Mouse (Mus musculus) forebrain, embryonic 12.5 days (tissue): Measurements from ENCODE around the gene Coro1c. TPM values are rescaled to one million over a fixed set of nuclear protein-coding genes. Genes with fewer than 3 reads are reported as not detected.

ENCODE experiments used
- ATAC-seq: fragments of 200-750 bp; cut with Nextera tagmentation; 2 replicates; pipeline ENCODE4 v1.8.0; 2017; ENCODE audit warnings: moderate TSS enrichment; ENCODE audit not compliant: low FRiP score
- H3K27ac ChIP-seq: fragments of 300-500 bp; sonication (generic); 2 replicates; pipeline ENCODE4 v1.5.1; 2016; ENCODE audit warnings: mild to moderate bottlenecking
- H3K27me3 ChIP-seq: fragments of 300-500 bp; sonication (generic); 2 replicates; pipeline ENCODE4 v1.6.1; 2016; ENCODE audit warnings: mild to moderate bottlenecking
- H3K36me3 ChIP-seq: fragments of 300-500 bp; sonication (generic); replicated peaks from 2 replicates; pipeline ENCODE4 v1.6.1; 2016; ENCODE audit warnings: mild to moderate bottlenecking
- H3K4me1 ChIP-seq: fragments of 300-500 bp; sonication (generic); 2 replicates; pipeline ENCODE4 v1.6.1; 2016
- H3K4me2 ChIP-seq: fragments of 300-500 bp; sonication (generic); 2 replicates; pipeline ENCODE4 v1.6.1; 2016; ENCODE audit warnings: mild to moderate bottlenecking, moderate library complexity
- H3K4me3 ChIP-seq: fragments of 300-500 bp; sonication (generic); replicated peaks from 2 replicates; pipeline ENCODE4 v1.5.1; 2016; ENCODE audit warnings: mild to moderate bottlenecking
- H3K9ac ChIP-seq: fragments of 300-500 bp; sonication (generic); 2 replicates; pipeline ENCODE4 v1.6.1; 2016; ENCODE audit warnings: mild to moderate bottlenecking
- H3K9me3 ChIP-seq: fragments of 300-500 bp; sonication (generic); 2 replicates; pipeline ENCODE4 v1.6.1; 2016
- WGBS: fragments of 180-500 bp; shearing (Covaris S2); methylation state at CpG from one replicate; pipeline ENCODE4 v1.1.7; 2016; 5-methylcytosine and 5-hydroxymethylcytosine counted together
- polyA plus RNA-seq: library from polyadenylated mRNA; unstranded; fragments of >200 nt; fragmentation: Nextera tagmentation; extraction: Ambion mirVana; gene quantifications from 2 replicates; pipeline ENCODE4 v1.2.1, GENCODE M21; 2016

Coro1c gene
- polyA plus RNA-seq, 1 experiment from 2014 or later, result 256 TPM

DNA sequence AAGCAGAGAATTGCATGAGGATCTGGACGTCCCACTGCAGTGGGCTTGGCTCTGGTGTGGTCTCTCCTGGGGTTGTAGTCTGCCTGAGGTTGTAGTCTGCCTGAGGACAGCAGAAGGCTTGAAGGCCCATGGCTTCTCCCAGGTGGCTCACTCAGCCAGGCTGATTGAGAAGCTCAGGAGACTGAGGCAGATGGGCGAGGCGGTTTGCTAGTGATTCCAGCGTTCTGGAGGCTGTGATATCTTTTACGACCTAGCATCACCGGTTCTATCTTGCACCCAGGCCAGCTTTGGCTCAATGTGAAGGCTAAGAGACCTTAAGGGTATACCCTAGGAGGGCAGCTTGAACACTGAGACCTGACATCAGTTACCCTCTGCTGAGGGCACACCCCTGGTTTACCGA, 10.5 kb upstream of the Coro1c start:
- Histone ChIP-seq H3K9me3 (no peaks in the 10 kb centered on the region), H3K4me1 (peaks cover 14% of the 10 kb centered on the region), H3K36me3 (no peaks in the 10 kb centered on the region), H3K9ac (no peak overlapping the region), H3K27ac (no peak overlapping the region), H3K4me2 (no peak overlapping the region), H3K4me3 (no peak overlapping the region), H3K27me3 (no peaks in the 10 kb centered on the region)
- no peak for ATAC-seq
- WGBS, result 88% methylated on average over 7 of the region's 7 CpGs

- Histone ChIP-seq H3K4me3 (no peak overlapping the region), H3K27me3 (no peaks in the 10 kb centered on the region), H3K36me3 (no peaks in the 10 kb centered on the region), H3K4me2 (no peak overlapping the region), H3K9ac (no peak overlapping the region), H3K27ac (no peak overlapping the region), H3K4me1 (peaks cover 14% of the 10 kb centered on the region), H3K9me3 (no peaks in the 10 kb centered on the region)
- ATAC-seq, result no peak
- WGBS, result 82% methylated on average over 9 of the region's 9 CpGs
Observed at GRCm38 (mm10) chr5:113918654-113919053, 10.1 kb upstream of the Coro1c start.

GRCm38 (mm10) chr5:113910705-113911104, 2.1 kb upstream of the Coro1c start:
- no peak overlapping the region for H3K27ac ChIP-seq
- no peaks in the 10 kb centered on the region for H3K27me3 ChIP-seq
- no peak for ATAC-seq
- peaks cover 30% of the 10 kb centered on the region for H3K4me1 ChIP-seq
- H3K36me3 ChIP-seq, result no peaks in the 10 kb centered on the region
- no peaks in the 10 kb centered on the region for H3K9me3 ChIP-seq
- no peak overlapping the region for H3K4me2 ChIP-seq
- no peak overlapping the region for H3K9ac ChIP-seq
- WGBS, result 72% methylated on average over 6 of the region's 6 CpGs
- no peak overlapping the region for H3K4me3 ChIP-seq

- 31% methylated on average over 10 of the region's 10 CpGs for WGBS
- ATAC-seq, result no peak
- no peak overlapping the region for H3K9ac ChIP-seq
- no peaks in the 10 kb centered on the region for H3K27me3 ChIP-seq
- H3K36me3 ChIP-seq, result no peaks in the 10 kb centered on the region
- peaks cover 36% of the 10 kb centered on the region for H3K4me1 ChIP-seq
- no peak overlapping the region for H3K4me3 ChIP-seq
- H3K4me2 ChIP-seq, result no peak overlapping the region
- H3K27ac ChIP-seq, result peak overlapping the region; percentile 27; the same call in 1 of the 2 replicates
- no peaks in the 10 kb centered on the region for H3K9me3 ChIP-seq
Observed at GRCm38 (mm10) chr5:113910065-113910701, 1.6 kb upstream of the Coro1c start.

DNA sequence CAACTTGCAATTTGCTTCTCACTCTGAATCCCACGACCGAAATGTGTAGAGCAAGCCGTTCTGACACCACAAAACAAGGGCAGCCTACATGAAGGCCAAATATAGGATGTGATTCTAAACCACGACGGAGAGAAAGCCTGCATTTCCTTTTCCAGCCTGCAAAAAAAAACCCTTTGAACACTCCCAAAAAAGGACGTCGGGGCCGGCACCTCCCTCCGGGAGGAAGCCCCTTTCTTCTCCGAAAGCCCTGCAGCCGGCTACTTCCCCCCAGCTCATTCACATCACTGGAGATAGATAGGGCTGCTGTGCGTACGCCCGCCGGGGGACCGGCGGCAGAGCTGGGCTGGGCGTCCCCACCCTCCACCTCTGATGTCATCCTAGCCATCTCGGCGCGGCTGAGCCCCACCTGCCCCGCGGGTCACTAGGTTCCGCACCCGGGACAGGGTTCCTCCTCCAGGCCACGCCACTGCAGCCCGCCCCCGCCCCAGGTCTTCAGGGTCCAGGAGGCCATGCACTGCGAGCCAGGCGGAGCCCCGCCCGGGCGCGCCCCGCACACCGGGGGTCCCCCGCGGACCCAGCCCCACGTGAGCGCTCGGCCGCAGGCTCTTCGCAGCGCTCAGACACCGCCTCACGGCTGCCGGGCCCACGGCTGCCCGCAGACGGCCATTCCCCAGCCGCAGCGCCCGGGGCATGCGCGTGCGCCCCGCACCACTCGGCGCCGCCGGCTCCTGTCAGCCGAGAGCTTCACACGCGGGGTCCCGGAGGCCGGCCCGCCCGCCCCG, 581 bp downstream of the Coro1c start:
- H3K9me3 ChIP-seq, result no peaks in the 10 kb centered on the region
- H3K27ac ChIP-seq, result peak overlapping the region; percentile 99
- H3K9ac ChIP-seq, result peak overlapping the region; percentile 98
- no peaks in the 10 kb centered on the region for H3K36me3 ChIP-seq
- ATAC-seq, result peak; percentile 51
- no peaks in the 10 kb centered on the region for H3K27me3 ChIP-seq
- peak overlapping the region; percentile 99 for H3K4me3 ChIP-seq
- WGBS, result under 1% methylated on average over 69 of the region's 69 CpGs
- H3K4me1 ChIP-seq, result peaks cover 56% of the 10 kb centered on the region
- peak overlapping the region; percentile 70 for H3K4me2 ChIP-seq

GRCm38 (mm10) chr5:113906958-113907735, 1.4 kb downstream of the Coro1c start:
- no peaks in the 10 kb centered on the region for H3K9me3 ChIP-seq
- H3K27me3 ChIP-seq, result no peaks in the 10 kb centered on the region
- H3K9ac ChIP-seq, result peak overlapping the region; percentile 98
- H3K4me2 ChIP-seq, result peak overlapping the region; percentile 70
- no peak for ATAC-seq
- 27% methylated on average over 17 of the region's 17 CpGs for WGBS
- H3K27ac ChIP-seq, result peak overlapping the region; percentile 99
- H3K4me1 ChIP-seq, result peaks cover 60% of the 10 kb centered on the region
- no peaks in the 10 kb centered on the region for H3K36me3 ChIP-seq
- peak overlapping the region; percentile 99 for H3K4me3 ChIP-seq

DNA sequence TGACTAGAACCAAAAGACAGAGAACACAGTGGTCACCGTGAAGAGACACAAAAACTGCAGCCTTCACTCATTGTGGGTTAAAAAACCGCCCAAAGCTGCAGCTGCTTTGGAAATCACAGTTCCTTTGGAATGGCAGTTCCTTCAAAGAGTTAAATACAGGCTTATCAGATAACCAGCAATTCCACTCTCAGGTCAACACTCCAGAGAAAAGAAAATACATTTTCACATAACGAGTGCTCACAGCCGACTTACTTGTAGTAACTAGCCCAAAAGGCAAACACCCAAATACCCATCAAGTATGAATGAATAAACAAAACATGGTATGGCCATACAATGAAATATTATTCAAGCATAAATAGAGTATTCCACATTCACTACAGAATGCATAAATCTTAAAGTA, 3.6 kb downstream of the Coro1c start:
- Histone ChIP-seq H3K9ac (no peak overlapping the region), H3K36me3 (no peaks in the 10 kb centered on the region), H3K4me3 (no peak overlapping the region), H3K9me3 (no peaks in the 10 kb centered on the region), H3K4me2 (peak overlapping the region; percentile 70), H3K27me3 (no peaks in the 10 kb centered on the region), H3K27ac (no peak overlapping the region; the same call in 1 of the 2 replicates), H3K4me1 (peaks cover 67% of the 10 kb centered on the region)
- 30% methylated on average over 4 of the region's 4 CpGs for WGBS
- no peak for ATAC-seq

DNA sequence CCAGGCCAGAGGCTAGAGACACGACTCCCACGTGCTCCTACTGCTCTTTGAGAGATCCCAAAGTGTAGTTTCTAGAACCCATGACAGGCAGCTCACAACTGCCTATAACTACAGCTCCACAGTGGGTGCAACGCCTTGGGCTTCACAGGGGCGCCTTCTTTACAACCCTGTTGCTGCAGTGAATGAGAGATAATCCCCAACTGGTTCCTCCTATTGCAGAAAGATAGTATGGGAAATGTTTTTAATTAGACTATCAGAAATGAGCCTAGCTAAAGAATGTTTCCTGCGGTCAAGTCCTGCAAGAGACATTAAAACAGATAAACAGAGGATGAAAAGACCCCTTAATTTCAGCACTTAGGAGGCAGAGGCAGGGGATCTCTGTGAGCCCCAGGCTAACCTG, 5.6 kb downstream of the Coro1c start:
- ATAC-seq, result no peak
- Histone ChIP-seq H3K27me3 (no peaks in the 10 kb centered on the region), H3K4me2 (no peak overlapping the region), H3K4me1 (peaks cover 77% of the 10 kb centered on the region), H3K9ac (no peak overlapping the region), H3K27ac (no peak overlapping the region; the same call in 1 of the 2 replicates), H3K4me3 (no peak overlapping the region), H3K36me3 (no peaks in the 10 kb centered on the region), H3K9me3 (no peaks in the 10 kb centered on the region)
- 74% methylated on average over 5 of the region's 5 CpGs for WGBS

DNA sequence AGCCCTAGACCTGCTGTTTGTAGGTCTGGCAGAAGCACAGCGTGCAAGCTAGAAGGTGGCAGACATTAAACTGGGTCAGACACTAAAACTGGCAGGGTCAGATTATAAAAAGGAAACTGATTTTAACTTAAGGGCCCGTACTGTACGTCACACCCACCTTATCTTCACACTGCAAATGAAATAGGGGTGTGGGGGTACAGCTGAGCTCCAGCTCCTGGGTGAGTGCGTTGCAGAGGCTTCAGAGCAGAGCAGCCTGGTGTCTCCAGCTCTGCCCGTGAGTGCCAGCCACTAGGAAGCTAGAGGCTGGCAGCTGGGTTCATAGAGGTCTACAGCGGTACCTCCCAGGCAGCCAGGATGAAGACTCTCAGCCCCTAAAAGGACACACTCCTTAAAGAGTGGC, 6.5 kb downstream of the Coro1c start:
- no peak overlapping the region for H3K4me3 ChIP-seq
- H3K9ac ChIP-seq, result no peak overlapping the region
- H3K27ac ChIP-seq, result peak overlapping the region; percentile 47
- WGBS, result 78% methylated on average over 6 of the region's 6 CpGs
- H3K4me2 ChIP-seq, result no peak overlapping the region
- no peaks in the 10 kb centered on the region for H3K27me3 ChIP-seq
- H3K9me3 ChIP-seq, result no peaks in the 10 kb centered on the region
- no peak for ATAC-seq
- H3K4me1 ChIP-seq, result peaks cover 78% of the 10 kb centered on the region
- no peaks in the 10 kb centered on the region for H3K36me3 ChIP-seq

DNA sequence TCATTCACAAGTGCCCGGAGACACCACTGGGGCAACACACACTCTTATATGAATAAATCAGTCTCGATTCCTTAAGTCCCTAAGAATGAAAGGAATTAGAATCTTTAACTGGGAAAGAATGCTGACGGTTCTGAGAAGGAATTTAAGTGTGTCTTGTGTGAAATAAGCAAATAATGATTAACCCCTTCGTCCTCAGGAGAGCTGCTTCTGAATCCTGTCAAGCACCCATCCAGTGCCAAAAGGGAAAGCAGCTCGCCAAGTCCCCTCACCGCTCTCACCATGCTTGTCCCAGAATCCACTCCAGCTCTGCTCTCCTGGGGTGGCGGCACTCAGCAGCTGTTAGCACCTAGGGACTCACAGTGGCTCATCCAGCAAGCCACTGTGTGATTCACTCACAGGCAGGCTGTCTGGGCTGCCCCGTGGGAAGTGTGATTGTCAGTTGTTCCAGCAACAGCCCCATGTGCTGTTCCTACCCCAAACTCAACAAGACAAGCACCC, 7.4 kb downstream of the Coro1c start:
- Histone ChIP-seq H3K4me1 (peaks cover 71% of the 10 kb centered on the region), H3K9me3 (no peaks in the 10 kb centered on the region), H3K27me3 (no peaks in the 10 kb centered on the region), H3K4me2 (no peak overlapping the region), H3K27ac (0 out of 2 replicates have a peak overlapping the region, but pooled peaks have one; percentile 27), H3K4me3 (no peak overlapping the region), H3K36me3 (no peaks in the 10 kb centered on the region), H3K9ac (no peak overlapping the region)
- 42% methylated on average over 8 of the region's 8 CpGs for WGBS
- no peak for ATAC-seq

DNA sequence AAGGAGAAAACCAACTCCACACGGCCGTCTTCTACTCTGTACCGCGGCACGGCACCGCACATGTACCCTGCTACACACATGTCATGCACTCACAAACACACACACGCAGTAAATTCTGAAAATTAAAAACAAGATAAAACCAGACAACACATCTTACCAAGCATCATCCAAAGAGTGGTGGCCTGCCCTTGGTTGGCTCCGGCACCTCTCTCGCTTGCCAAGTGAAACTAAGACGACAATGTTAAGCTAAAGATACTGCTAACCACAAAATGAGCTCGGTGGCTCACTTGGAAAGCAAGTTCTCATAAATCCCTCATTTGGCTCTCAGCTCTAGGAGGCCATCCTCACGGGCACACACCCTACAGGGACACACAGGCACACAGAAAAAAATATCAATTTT, 9.0 kb downstream of the Coro1c start:
- H3K9me3 ChIP-seq, result no peaks in the 10 kb centered on the region
- H3K4me3 ChIP-seq, result no peak overlapping the region
- 0 out of 2 replicates have a peak, but pooled peaks cover 2% of the 10 kb centered on the region for H3K36me3 ChIP-seq
- no peak overlapping the region for H3K9ac ChIP-seq
- 90% methylated on average over 12 of the region's 12 CpGs for WGBS
- ATAC-seq, result no peak
- no peak overlapping the region for H3K4me2 ChIP-seq
- H3K27me3 ChIP-seq, result no peaks in the 10 kb centered on the region
- peaks cover 60% of the 10 kb centered on the region for H3K4me1 ChIP-seq
- H3K27ac ChIP-seq, result no peak overlapping the region

- ATAC-seq, result no peak
- Histone ChIP-seq H3K27me3 (no peaks in the 10 kb centered on the region), H3K27ac (no peak overlapping the region), H3K4me2 (no peak overlapping the region), H3K36me3 (0 out of 2 replicates have a peak, but pooled peaks cover 2% of the 10 kb centered on the region), H3K9me3 (no peaks in the 10 kb centered on the region), H3K9ac (no peak overlapping the region), H3K4me1 (peaks cover 38% of the 10 kb centered on the region), H3K4me3 (no peak overlapping the region)
- WGBS, result 91% methylated on average over 7 of the region's 7 CpGs
Observed at GRCm38 (mm10) chr5:113892005-113892404, 16.6 kb downstream of the Coro1c start.
